Mouse (Mus musculus): Measurements from ENCODE around the gene Fam214a.

Fam214a gene

DNA sequence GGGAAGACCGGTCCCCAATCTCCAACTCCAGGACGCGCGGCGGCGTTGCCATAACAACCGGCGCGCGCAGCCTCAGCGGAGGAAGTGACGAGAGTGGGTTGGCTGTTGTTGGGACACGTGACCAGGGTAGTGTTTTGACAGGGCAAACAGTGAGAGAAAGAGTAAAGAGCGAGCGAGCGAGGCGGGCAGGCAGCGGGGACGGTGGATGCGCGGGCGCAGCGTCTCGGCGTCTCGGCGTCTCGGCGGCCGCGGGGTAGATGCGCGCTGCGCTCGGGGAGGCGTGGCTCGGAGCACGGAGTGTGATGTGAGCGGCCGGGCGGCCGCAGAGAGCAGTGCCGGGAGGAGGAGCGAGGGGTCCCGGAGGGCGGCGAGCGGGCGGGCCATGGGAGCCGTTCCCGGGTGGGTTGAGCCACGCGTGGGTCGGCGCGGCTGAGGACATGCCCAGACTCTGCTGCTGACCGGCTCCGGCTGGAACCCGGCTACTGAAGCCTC is at the start of gene Fam214a:
Fam214a (plus strand) TSS at position 129 of the 492 bp plus-strand sequence.
- under 1% methylated on average over 56 of the region's 59 CpGs for WGBS

DNA sequence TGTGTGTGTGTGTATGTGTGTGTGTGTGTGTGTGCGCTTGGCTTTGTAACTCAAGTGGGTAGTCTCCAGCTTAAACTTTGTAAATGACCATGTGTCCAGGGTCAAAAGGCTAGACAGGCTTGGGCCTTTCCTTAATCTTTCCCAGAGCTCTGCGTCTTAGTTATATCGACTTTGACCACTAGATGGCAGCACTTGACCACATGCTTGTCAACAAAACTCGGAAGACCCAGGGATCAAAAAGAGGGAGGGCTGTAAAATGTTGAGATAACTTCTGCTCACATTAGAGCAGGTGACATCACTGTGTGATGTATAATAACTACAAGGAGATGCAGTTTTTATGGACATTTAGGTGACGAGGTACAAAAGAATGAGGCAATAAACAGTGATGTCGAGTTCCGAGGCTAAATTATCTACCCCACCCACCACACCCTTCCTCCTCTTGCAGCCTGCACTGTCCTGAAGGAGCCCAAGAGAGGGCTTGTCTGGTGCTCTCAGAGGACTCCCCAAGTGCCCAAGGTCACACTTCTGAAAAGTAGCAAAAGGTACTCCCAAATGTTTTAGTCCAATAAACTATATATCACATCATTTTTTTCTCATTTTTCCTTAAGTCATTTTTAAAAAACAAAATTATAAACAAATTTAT is 47.7 kb upstream of the Fam214a start:
- 4% methylated on average over 7 of the region's 7 CpGs for WGBS

DNA sequence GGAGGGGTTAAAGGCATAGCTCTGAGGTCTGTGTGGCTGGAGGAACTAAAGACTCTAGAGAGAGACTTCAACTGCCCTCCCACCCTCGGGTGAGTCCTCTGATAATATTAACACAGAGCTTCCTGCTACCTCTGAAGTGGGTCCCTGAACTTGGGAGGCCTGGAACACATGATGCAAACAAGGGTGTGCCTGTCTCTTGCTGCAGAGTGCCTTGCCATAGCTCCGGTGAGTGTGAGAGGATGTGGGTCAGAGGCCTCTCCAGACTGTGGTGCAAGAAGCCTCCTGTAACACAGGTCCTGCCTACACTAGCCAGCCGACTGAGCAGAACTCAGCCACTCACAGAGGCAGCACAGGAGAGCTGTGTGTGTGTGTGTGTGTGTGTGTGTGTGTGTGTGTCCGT is 45.7 kb upstream of the Fam214a start:
- WGBS, result 69% methylated on average over 4 of the region's 4 CpGs

DNA sequence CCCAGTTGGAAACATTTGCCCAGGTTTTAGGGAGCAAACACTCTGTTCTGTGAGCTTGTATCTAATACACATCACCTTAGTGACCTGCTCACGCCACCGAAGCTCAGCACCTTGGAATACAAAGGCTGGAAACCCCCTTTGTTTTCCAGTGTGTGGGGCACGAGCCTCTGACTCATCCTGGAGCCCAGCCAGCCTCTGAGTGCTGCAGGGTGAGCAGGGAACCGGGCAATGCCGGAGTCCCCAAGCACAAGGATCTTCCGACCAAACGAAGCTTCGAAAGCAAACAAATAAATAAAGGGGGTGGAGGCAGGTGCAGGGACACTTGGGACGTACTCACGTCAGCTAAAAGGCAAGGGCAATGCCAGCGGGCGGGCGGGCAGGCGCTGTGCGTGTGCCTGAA is 43.4 kb upstream of the Fam214a start:
- 56% methylated on average over 15 of the region's 15 CpGs for WGBS

DNA sequence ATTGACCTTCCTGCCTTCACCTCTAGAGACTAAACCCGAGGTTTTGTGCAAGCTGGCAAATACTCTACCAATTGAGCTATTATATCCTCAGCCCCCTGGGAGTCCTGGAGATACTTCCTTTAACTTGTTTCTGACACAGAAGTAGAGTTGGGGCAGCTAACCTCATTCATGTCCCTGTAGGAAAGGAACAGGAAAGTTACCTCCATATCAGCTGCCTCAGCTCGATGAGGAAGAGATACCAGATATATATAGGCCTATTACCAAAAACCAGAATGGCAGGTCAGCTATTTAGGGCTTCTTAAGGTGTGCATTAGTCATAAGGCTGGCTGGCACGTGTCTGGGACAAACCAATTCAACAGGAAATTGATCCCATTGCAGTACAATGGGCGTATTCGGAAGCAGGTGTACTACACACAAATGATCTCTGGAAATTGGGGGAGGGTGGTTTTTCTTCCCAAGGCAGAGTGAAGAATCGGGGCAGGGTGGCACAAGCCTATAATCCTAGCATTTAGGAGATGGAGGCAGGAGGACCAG is 42.4 kb upstream of the Fam214a start:
- WGBS, result 89% methylated on average over 6 of the region's 6 CpGs

DNA sequence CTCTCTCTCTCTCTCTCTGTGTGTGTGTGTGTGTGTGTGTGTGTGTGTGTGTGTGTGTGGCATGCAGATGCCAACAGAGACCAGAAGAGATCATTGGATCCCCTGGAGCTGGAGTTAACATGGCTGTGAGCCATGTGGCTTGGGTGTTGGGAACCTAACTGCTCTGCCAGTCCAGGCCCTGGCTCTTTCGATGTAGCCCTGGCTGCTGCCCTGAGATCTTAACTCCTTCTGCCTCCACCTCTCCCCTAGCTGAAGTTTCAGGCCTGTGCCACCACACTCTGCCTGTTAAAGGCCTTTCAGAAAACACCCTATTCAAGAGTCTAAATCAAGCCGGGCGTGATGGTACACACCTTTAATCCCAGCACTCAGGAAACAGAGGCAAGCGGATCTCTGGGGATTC is 41.3 kb upstream of the Fam214a start:
- 75% methylated on average over 4 of the region's 4 CpGs for WGBS

DNA sequence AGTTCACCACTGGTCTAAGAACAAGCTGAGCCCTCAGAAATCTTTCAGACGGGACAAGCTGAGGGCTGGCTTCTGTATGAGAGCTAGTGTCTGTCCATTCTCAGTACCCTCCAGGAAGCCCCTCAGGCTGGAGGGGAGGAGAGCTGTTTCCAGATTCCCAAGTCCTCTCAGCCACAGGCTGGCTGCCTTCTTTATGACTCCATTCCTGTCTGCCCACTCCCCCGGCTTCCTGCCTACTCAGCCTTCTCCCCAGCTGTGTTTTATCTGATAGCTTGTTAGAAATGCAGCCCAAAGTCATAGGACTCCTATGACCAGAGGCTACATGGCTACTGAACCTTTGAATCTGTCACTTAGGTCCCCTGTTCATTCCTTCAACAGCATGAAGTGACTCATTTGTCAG is 40.8 kb upstream of the Fam214a start:
- WGBS, result 70% methylated on average over 2 of the region's 2 CpGs

DNA sequence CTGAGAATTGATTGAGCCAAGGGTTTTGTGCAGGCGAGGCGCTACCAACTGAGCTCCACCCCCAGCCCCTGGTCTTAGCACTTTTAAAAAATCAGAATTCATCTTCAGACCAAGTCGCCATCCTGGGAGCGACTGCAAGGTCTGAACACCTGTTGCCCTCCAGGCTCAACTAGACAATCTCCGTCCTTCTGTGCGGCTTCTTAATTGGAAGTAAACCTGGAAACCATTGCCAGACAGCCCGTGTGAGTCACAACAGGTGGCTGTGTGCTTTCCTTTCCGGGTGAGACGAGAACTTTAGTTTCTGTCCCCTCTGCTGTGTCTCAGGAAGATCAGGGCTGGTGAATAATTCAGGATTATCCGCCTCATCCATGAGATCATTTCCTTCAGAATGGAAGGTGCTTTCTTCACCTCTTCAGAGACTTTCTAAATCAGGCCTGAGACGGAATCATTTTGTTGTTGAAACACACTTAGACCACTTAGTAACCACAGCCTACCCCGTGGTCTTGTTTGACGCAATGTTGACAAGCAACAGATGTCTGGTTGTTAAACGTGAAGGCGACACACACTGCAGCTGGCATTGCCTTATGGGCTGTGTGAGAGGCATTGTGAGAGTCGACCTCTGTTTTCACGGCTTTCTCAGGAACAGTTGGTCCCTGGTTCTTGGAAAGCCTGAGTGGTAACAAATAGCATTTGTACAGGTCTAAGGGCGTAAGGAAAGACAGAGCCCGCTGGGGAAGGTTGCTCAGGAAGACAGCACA is 39.9 kb upstream of the Fam214a start:
- 64% methylated on average over 19 of the region's 19 CpGs for WGBS

DNA sequence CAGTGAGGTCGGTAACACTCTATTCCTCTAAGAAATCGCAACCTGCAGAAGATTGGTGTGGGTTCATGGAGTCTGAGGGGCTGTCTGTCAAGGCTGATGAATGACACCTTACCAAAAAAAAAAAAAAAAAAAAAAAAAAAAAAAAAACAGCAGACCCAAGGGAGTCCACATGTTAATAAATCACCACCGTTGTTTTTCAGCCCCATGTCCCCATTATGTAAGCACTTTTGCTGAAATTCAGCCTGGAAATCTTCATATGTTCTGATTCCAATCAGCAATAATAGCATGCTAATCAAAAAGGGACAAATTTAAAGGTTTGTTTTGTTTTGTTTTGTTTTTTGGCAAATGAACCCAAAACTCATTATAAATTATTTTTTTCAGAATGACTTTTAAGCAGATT is 37.1 kb upstream of the Fam214a start:
- WGBS, result 88% methylated on average over 3 of the region's 3 CpGs

DNA sequence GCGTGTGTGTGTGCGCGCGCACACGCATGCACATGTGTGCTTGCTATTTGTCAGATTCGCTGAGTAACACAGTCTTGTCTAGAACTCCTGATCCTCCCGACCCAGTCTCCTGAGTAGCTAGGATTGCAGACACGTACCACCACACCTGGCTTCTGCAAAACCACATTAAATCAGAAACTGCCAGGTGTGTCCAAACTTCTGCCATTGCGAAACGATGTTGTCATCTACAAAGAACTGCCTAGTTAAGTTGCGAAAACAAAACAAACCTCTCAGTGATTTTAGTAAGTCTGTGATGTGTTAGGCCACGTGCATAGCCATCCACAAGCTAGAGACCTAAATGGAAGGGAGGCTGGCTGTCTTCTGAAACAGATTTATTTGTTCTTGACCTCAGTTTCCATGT is 32.2 kb upstream of the Fam214a start:
- WGBS, result 93% methylated on average over 12 of the region's 12 CpGs

DNA sequence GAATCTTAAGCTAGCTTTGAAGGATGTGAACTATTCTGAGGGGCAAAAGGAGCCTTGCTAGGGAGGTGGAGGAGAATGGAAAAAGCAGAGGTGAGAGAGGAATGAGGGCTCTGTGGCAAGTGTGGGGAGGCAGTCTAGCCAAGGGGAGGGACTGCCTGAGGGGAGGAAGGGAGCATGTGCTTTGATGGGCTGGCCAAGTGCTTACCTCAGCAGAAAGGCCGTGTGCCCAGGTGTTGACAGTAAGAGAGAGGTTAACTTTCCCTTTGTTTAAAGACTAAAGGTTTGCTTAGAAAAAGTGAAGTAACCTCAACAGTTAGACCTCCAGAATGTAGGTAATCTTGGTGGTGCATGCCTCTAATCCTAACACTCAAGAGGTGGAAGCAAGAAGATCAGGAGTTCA is 31.3 kb upstream of the Fam214a start:
- 64% methylated on average over 1 of the region's 1 CpGs for WGBS

DNA sequence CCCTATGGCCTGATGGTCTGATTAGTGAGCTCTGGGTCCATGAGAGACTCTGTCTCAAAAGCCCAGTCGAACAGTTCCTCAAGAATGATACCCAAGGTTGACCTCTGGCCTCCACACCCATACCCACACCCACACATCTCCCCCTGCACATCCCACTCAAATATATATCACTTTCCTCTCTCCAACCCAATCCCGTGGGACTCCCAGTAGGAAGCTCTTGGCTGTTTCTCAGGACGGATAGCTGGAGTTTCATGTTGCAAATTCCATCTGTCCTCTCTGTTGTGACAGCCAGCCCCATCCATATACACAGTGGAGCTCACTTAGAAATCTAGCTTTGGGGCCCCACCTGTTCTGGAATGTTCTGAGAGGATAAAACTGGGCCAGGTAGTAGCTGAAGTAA is 29.8 kb upstream of the Fam214a start:
- WGBS, result 77% methylated on average over 3 of the region's 3 CpGs

DNA sequence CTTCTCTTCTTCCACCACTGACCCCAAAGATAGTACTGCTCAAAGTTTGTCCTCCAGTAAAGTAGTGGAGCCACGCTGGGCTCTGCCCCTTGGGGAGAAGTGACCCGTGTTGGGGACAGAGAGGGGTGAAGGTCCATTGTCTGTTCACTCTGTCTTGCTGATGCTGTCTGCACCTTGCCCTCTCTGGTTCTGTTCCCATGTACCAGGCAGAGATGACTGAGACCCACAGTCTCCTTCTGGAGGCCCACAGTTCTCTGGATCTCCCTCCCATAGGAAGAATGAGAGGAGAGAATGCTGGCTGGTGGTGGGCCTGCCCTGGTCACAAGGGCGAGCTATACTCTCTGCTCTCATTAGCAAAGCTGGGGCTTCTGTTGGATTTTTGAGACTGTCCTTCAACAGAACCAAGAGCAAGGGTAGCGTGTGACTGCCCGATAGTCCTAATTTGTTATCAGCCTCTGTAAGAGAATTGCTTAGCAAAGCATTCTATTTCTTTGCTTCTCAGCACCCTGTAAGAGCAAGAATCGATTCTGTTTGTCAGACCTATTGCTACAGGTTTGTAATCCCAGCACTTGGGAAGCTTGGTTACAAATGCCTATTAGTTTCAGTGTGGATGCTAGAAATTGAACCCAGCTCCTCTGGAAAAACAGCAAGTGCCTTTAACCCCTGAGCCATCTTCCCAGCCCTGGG is 29.2 kb upstream of the Fam214a start:
- 91% methylated on average over 6 of the region's 6 CpGs for WGBS

DNA sequence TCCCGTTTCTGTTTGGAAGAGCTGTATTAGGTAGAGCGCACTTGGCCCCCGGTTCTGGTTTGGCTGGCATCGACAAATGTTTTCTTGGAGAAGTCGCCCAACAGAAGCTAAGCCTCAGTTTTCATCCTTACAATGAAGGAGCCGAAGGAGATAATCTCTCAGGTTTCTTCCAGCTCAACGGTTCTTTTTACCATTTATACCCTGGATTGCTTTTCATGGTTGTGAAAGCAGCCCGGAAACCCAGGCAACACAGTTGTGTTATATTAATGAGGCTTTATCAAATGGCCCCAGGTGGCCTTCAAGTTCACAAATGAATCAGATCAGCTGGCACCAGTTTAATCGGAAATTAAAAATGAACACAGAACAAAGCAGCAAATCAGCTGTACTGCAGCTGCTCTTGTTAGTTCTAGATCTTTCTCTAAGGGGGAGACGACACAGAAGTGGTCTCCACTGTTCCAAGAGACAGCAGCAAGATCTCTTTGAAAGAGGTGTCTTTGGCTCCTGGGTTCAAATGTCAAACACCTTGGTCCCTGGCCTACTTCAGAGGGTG is 27.4 kb upstream of the Fam214a start:
- 59% methylated on average over 10 of the region's 10 CpGs for WGBS

DNA sequence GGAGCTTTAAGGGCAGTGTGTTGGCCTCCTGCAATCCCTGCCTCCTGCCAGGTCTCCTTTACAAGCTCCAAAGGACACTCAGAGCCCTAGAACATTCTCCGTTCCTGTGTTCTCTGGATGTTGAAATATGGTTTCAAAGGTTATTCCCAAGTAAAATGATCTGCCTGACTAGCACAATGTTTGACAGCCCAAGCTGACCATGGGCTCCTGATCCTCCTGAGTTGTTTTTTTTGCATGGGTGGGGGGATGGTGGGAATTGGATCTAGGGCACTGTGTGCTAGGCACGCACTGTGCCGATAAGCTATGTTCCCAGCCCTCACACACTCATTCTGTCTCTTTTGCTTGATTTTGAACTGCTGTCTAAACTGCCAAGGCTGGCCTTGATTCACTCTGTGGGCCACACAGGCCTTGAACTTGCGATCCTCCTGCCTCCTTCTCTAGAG is 22.7 kb upstream of the Fam214a start:
- 94% methylated on average over 4 of the region's 4 CpGs for WGBS

DNA sequence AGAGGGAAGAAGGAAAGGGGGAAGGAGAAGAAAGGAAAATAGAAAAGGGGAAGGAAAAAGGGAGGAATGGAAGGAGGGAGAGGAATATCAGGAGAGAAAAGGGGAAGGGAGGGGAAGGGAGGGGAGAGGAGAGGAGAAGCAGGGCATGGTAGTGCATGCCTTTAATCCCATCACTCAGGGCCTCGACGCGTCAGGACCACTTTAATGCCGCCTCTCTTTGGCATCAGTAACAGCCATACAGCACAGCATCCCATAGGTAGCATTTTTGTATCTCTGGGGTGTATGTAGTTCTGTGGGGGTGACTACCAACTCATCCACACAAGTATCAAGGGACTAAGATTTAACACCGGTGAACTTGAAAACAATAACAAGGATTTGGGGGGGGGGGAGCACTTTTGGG is 22.0 kb upstream of the Fam214a start:
- 83% methylated on average over 5 of the region's 5 CpGs for WGBS

DNA sequence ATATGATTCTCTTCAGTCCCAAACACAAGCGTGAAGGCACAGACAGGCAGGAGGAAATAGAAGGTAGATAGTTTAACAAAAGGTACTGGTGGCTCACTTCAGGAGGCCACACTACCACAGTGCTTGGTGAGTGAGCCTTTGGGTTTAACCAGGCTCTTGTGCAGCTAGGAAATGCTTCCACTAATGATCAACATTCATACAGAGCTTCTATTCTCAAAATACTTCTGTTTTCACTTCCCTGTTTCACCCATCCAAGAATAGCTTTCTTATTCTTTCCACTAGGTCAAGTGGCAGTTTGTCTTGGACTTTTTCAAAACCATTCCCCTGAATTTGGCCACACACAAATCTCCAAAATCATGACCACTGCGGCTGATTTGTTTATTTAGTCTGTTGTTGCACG is 17.4 kb upstream of the Fam214a start:
- WGBS, result 78% methylated on average over 3 of the region's 3 CpGs

DNA sequence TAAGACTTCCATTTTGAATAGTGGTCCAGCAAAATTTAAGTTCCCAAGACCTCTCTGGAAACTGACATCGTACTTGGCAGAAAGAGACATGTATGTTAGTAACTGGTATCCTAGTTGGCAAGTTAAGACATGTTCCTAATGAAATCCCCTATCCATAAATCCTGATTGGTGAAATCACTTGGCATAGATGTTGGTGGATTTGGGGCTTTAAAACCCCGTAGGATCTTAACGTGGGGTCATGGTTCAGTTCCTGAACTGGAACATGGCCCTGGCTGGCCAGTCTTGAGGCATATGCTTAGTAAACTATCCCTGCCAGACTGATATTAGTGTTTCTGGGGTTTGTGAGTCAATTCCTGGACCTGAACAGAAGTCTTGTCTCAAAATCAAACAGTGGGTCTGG is 14.9 kb upstream of the Fam214a start:
- WGBS, result 95% methylated on average over 3 of the region's 3 CpGs

DNA sequence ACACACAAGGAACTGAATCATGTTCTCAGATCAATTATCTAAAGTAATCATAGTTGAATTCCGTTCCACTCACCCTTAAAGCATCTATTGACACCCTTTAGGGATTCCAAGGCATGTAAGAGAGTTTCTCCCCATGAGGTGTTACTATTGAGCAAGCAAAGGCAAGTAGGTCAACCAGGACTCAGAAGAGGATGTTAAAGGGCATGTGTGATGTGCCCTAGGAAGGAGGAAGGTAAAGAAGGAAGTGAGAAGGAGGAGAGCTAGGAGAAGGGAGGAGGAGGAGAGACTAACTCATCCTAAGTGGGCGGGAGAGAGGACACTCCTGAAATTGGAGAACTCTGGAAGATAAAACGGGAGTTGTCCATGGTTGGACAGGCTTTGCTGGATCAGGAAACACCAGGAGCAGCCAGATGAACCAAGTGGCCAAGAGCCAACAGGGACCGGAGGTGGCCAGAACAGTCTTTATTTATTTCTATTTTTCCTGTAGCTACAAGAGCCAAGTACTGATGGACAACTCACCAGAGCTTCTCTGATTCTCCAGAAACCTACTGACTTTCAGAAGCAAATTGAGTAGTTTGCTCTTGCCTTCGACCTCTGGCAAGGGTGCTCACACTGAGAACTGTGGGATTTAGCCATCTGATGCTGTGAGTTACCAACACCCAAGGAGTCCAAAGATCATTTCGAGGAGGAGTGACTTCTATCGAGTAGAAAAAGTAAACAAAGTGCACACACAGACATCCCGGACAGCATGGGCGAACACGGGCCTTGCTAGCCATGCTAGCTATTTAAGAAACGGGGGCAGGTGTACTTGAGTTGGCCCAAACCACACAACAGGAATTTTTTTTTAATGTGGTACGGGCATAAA is 13.8 kb upstream of the Fam214a start:
- WGBS, result 81% methylated on average over 12 of the region's 12 CpGs

DNA sequence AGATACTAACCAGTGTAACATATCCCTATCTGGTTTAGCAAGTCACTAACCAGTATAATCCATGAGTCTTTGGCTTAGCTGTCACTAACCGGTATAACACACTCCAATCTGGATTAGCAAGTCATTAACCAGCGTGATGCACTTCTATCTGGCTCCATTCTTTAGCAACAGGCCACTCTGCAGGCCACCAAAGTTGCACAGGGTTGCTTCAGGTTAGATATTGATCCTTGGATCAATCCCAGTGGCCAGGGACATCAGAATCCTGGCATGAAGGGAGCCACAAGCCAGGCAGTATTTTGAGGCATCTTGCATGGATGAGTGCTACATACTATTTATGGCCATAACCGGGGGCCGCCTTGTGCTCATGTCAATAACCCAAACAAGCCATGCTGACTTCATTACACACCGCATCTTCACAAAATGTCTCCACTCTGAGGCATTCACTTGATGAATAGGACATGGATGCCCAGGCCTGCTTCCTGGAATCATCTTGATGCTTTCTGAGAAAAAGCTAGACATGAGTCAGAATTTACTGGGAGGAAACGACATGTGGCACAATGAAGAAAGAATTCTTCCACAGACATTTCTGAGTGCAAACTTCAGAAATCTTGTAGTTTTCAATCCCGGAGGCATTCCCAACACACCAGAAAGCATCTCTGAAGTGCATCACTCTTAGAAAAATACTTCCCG is 5.8 kb upstream of the Fam214a start:
- WGBS, result 80% methylated on average over 8 of the region's 8 CpGs

DNA sequence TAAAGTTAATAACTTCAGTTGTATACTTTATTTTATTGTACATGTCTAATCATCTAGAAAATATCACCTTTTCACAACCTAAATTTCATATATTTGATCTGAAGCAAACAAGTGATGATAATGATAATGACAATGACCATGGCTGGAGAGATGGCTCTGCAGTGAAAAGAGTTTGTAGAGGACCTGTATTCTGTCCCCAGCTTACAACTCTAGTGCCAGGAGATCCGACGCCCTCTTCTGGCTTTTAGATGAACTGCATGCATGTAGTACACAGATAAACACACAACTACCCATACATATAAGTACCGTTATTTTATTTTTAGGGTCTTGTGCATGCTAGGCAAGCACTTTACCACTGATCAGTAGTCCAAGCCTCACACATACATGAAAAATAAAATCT is 1.2 kb upstream of the Fam214a start:
- 30% methylated on average over 3 of the region's 3 CpGs for WGBS

Data from cerebral cortex, adult 2 months (tissue).